Mouse (Mus musculus): ENCODE results near the gene Tgfbr3l. TPM values are rescaled to one million over a fixed set of nuclear protein-coding genes. Genes with fewer than 3 reads are reported as not detected.

Tgfbr3l gene
- total RNA-seq, 2 experiments from 2014 or later: 7.5 to 10.6 TPM

- DNase-seq (ENCODE audit: low spot score in 2 of 2): no peak
Measured at GRCm38 (mm10) chr8:4259805-4260170, 11.8 kb downstream of the Tgfbr3l start.

GRCm38 (mm10) chr8:4263105-4263791, 15.2 kb downstream of the Tgfbr3l start:
- no peak for DNase-seq (ENCODE audit: low spot score in 2 of 2)

GRCm38 (mm10) chr8:4265160-4265914, 17.3 kb downstream of the Tgfbr3l start:
- DNase-seq (ENCODE audit: low spot score in 2 of 2): no peak

- DNase-seq (ENCODE audit: low spot score in 2 of 2): no peak
Measured at GRCm38 (mm10) chr8:4267627-4268026, 19.6 kb downstream of the Tgfbr3l start.

- DNase-seq (ENCODE audit: low spot score in 2 of 2): no peak
Measured at GRCm38 (mm10) chr8:4269609-4270008, 21.6 kb downstream of the Tgfbr3l start.

- peak; percentile 89 to 98 for DNase-seq (ENCODE audit: low spot score in 2 of 2)
Measured at GRCm38 (mm10) chr8:4275275-4276110, 27.5 kb downstream of the Tgfbr3l start, which contains the start of gene Timm44. TSS of gene Timm44 (minus strand) at chr8:4275913.

GRCm38 (mm10) chr8:4276111-4276465, 28.1 kb downstream of the Tgfbr3l start:
- no peak for DNase-seq (ENCODE audit: low spot score in 2 of 2)

GRCm38 (mm10) chr8:4292738-4293137, 44.7 kb downstream of the Tgfbr3l start:
- no peak for DNase-seq (ENCODE audit: low spot score in 2 of 2)

GRCm38 (mm10) chr8:4297822-4298221, 49.8 kb downstream of the Tgfbr3l start:
- DNase-seq (ENCODE audit: low spot score in 2 of 2): no peak

Other genes starting within 250 kb of the Tgfbr3l start
- under 1 TPM in 1 of 2 experiments, not detected in 1; 0.46 TPM for gene Cd209f, start 142.4 kb upstream of the Tgfbr3l start, total RNA-seq (2021)
- not detected for gene Cd209g, start 114.1 kb upstream of the Tgfbr3l start, total RNA-seq (2021)
- 100 to 1,000 TPM; 110 to 121 TPM for gene Evi5l, start 81.6 kb upstream of the Tgfbr3l start, total RNA-seq (2021)
- 10 to 100 TPM; 44.3 to 50.3 TPM for gene Prr36, start 30.8 kb upstream of the Tgfbr3l start, total RNA-seq (2021)
- gene Lrrc8e, start 21.4 kb upstream of the Tgfbr3l start, total RNA-seq (2021): under 1 TPM in 1 of 2 experiments, not detected in 1; 0.07 TPM
- 10 to 100 TPM; 81.2 to 84.5 TPM for gene Map2k7, start 9.5 kb upstream of the Tgfbr3l start, total RNA-seq (2021)
- gene Gm49320, start 9.3 kb upstream of the Tgfbr3l start, total RNA-seq (2021): under 1 TPM in 1 of 2 experiments, not detected in 1; 0.14 TPM
- 10 to 100 TPM; 23.8 to 26.2 TPM for gene Snapc2, start 4.9 kb downstream of the Tgfbr3l start, total RNA-seq (2021)
- 100 to 1,000 TPM; 431 to 433 TPM for gene Ctxn1, start 11.1 kb downstream of the Tgfbr3l start, total RNA-seq (2021)
- gene Timm44, start 27.7 kb downstream of the Tgfbr3l start, total RNA-seq (2021): 10 to 100 TPM; 69.2 to 70.7 TPM
- 10 to 100 TPM; 23.4 to 30.7 TPM for gene Ccl25, start 77.0 kb downstream of the Tgfbr3l start, total RNA-seq (2021)
- gene Elavl1, start 77.2 kb downstream of the Tgfbr3l start, total RNA-seq (2021): 10 to 100 TPM; 75.5 to 79.0 TPM
- gene Cers4, start 244.8 kb downstream of the Tgfbr3l start, total RNA-seq (2021): 10 to 100 TPM; 36.5 to 40.6 TPM